Mouse (Mus musculus) forebrain, embryonic 16.5 days (tissue): ENCODE results near the gene Gcc2. TPM values are rescaled to one million over a fixed set of nuclear protein-coding genes. Genes with fewer than 3 reads are reported as not detected.
"Not testable (repeated sequence)": the region's sequence is repeated elsewhere in the genome, so short reads cannot be mapped to it uniquely, and the experiment has no call there.

Experiments
- ATAC-seq: fragments of 200-750 bp; cut with Nextera tagmentation; 2 replicates; pipeline ENCODE4 v1.8.0; 2017; ENCODE audit warnings: mild to moderate bottlenecking, moderate library complexity
- H3K27ac ChIP-seq: fragments of 300-500 bp; sonication (generic); 2 replicates; pipeline ENCODE4 v1.5.1; 2014; ENCODE audit warnings: low read length, control low read depth
- H3K27me3 ChIP-seq: fragments of 300-500 bp; sonication (generic); replicated peaks from 2 replicates; pipeline ENCODE4 v1.6.1; 2014; ENCODE audit warnings: low read length; ENCODE audit not compliant: control insufficient read depth, insufficient read depth
- H3K36me3 ChIP-seq: fragments of 300-500 bp; sonication (generic); 2 replicates; pipeline ENCODE4 v1.6.1; 2014; ENCODE audit not compliant: control insufficient read depth, insufficient read depth
- H3K4me1 ChIP-seq: fragments of 300-500 bp; sonication (generic); replicated peaks from 2 replicates; pipeline ENCODE4 v1.6.1; 2014; ENCODE audit warnings: low read length; ENCODE audit not compliant: control insufficient read depth, insufficient read depth
- H3K4me2 ChIP-seq: fragments of 300-500 bp; sonication (generic); 2 replicates; pipeline ENCODE4 v1.6.1; 2014; ENCODE audit warnings: mild to moderate bottlenecking, low read length, control low read depth
- H3K4me3 ChIP-seq: fragments of 300-500 bp; sonication (generic); replicated peaks from 2 replicates; pipeline ENCODE4 v1.5.1; 2014; ENCODE audit warnings: mild to moderate bottlenecking, low read length, control low read depth
- H3K9ac ChIP-seq: fragments of 300-500 bp; sonication (generic); replicated peaks from 2 replicates; pipeline ENCODE4 v1.6.1; 2014; ENCODE audit warnings: low read depth, low read length, control low read depth
- H3K9me3 ChIP-seq: fragments of 300-500 bp; sonication (generic); 2 replicates; pipeline ENCODE4 v1.6.1; 2016; ENCODE audit warnings: low read length; ENCODE audit not compliant: control insufficient read depth
- WGBS: fragments of 180-500 bp; shearing (Covaris S2); extraction: QIAGEN DNeasy Blood & Tissue Kit; methylation state at CpG from one replicate; pipeline ENCODE4 v1.1.7; 2014; 5-methylcytosine and 5-hydroxymethylcytosine counted together
- polyA plus RNA-seq: library from polyadenylated mRNA; unstranded; fragments of >200 nt; fragmentation: Nextera tagmentation; extraction: Ambion mirVana; gene quantifications from 2 replicates; pipeline ENCODE4 v1.2.1, GENCODE M21; 2015

Gene Gcc2
- polyA plus RNA-seq, 1 experiment from 2014 or later = 71.7 TPM

GRCm38 (mm10) chr10:58331741-58332140 is 76.4 kb downstream of the Gcc2 start:
- Histone ChIP-seq H3K9me3 (no peaks in the 10 kb centered on the region), H3K4me3 (no peak overlapping the region), H3K9ac (no peak overlapping the region), H3K4me2 (no peak overlapping the region), H3K27ac (no peak overlapping the region), H3K4me1 (no peaks in the 10 kb centered on the region), H3K27me3 (no peaks in the 10 kb centered on the region), H3K36me3 (no peaks in the 10 kb centered on the region)
- no peak for ATAC-seq

GRCm38 (mm10) chr10:58333414-58333813 is 78.1 kb downstream of the Gcc2 start:
- no peak for ATAC-seq
- no peaks in the 10 kb centered on the region for H3K27me3 ChIP-seq
- H3K9me3 ChIP-seq = no peaks in the 10 kb centered on the region
- H3K4me1 ChIP-seq = peaks cover 2% of the 10 kb centered on the region; the same call in 1 of the 2 replicates
- no peak overlapping the region for H3K4me2 ChIP-seq
- H3K27ac ChIP-seq = no peak overlapping the region
- WGBS = 93% methylated on average over 5 of the region's 5 CpGs
- H3K36me3 ChIP-seq = no peaks in the 10 kb centered on the region
- H3K4me3 ChIP-seq = no peak overlapping the region
- no peak overlapping the region for H3K9ac ChIP-seq

GRCm38 (mm10) chr10:58336156-58336555 is 80.9 kb downstream of the Gcc2 start:
- H3K4me3 ChIP-seq = no peak overlapping the region
- no peaks in the 10 kb centered on the region for H3K27me3 ChIP-seq
- no peak overlapping the region for H3K27ac ChIP-seq
- H3K36me3 ChIP-seq = no peaks in the 10 kb centered on the region
- 94% methylated on average over 1 of the region's 1 CpGs for WGBS
- no peaks in the 10 kb centered on the region for H3K9me3 ChIP-seq
- H3K9ac ChIP-seq = no peak overlapping the region
- ATAC-seq = no peak
- no peak overlapping the region for H3K4me2 ChIP-seq
- H3K4me1 ChIP-seq = peaks cover 2% of the 10 kb centered on the region; the same call in 1 of the 2 replicates

GRCm38 (mm10) chr10:58337091-58337490 is 81.8 kb downstream of the Gcc2 start:
- H3K27ac ChIP-seq, H3K36me3 ChIP-seq, H3K9me3 ChIP-seq, H3K27me3 ChIP-seq, H3K4me1 ChIP-seq, H3K4me2 ChIP-seq, ATAC-seq, H3K4me3 ChIP-seq, H3K9ac ChIP-seq: not testable (repeated sequence)
- WGBS = 90% methylated on average over 4 of the region's 4 CpGs

- Histone ChIP-seq H3K27ac (no peak overlapping the region), H3K27me3 (no peaks in the 10 kb centered on the region), H3K36me3 (no peaks in the 10 kb centered on the region), H3K9me3 (no peaks in the 10 kb centered on the region), H3K4me1 (peaks cover 2% of the 10 kb centered on the region; the same call in 1 of the 2 replicates), H3K4me3 (no peak overlapping the region), H3K9ac (no peak overlapping the region), H3K4me2 (no peak overlapping the region)
- 67% methylated on average over 1 of the region's 1 CpGs for WGBS
- no peak for ATAC-seq
Observed at GRCm38 (mm10) chr10:58338590-58338989, 83.3 kb downstream of the Gcc2 start.

- no peak overlapping the region for H3K4me3 ChIP-seq
- no peak overlapping the region for H3K4me2 ChIP-seq
- no peaks in the 10 kb centered on the region for H3K27me3 ChIP-seq
- H3K9me3 ChIP-seq = 0 out of 2 replicates have a peak, but pooled peaks cover 4% of the 10 kb centered on the region
- H3K4me1 ChIP-seq = peaks cover 2% of the 10 kb centered on the region; the same call in 1 of the 2 replicates
- ATAC-seq = no peak
- H3K36me3 ChIP-seq = no peaks in the 10 kb centered on the region
- no peak overlapping the region for H3K9ac ChIP-seq
- 90% methylated on average over 2 of the region's 2 CpGs for WGBS
- no peak overlapping the region for H3K27ac ChIP-seq
Observed at GRCm38 (mm10) chr10:58341685-58342084, 86.4 kb downstream of the Gcc2 start.

GRCm38 (mm10) chr10:58342199-58342598 is 86.9 kb downstream of the Gcc2 start:
- WGBS = 85% methylated on average over 2 of the region's 2 CpGs

GRCm38 (mm10) chr10:58343552-58343951 is 88.3 kb downstream of the Gcc2 start:
- Histone ChIP-seq H3K4me1 (no peaks in the 10 kb centered on the region), H3K27ac (no peak overlapping the region), H3K4me3 (no peak overlapping the region), H3K9me3 (0 out of 2 replicates have a peak, but pooled peaks cover 4% of the 10 kb centered on the region), H3K4me2 (no peak overlapping the region), H3K36me3 (no peaks in the 10 kb centered on the region), H3K9ac (no peak overlapping the region), H3K27me3 (no peaks in the 10 kb centered on the region)
- 94% methylated on average over 3 of the region's 3 CpGs for WGBS
- ATAC-seq = no peak

More at GRCm38 (mm10) chr10:58342199-58342598, 86.9 kb downstream of the Gcc2 start:
- no peak for ATAC-seq
- H3K4me2 ChIP-seq = no peak overlapping the region
- H3K4me1 ChIP-seq = peaks cover 2% of the 10 kb centered on the region; the same call in 1 of the 2 replicates
- no peaks in the 10 kb centered on the region for H3K27me3 ChIP-seq
- no peak overlapping the region for H3K4me3 ChIP-seq
- 0 out of 2 replicates have a peak, but pooled peaks cover 4% of the 10 kb centered on the region for H3K9me3 ChIP-seq
- no peaks in the 10 kb centered on the region for H3K36me3 ChIP-seq
- H3K27ac ChIP-seq = no peak overlapping the region
- no peak overlapping the region for H3K9ac ChIP-seq

- Histone ChIP-seq H3K27ac (no peak overlapping the region), H3K27me3 (no peaks in the 10 kb centered on the region), H3K9ac (no peak overlapping the region), H3K36me3 (no peaks in the 10 kb centered on the region), H3K9me3 (no peaks in the 10 kb centered on the region), H3K4me1 (peaks cover 6% of the 10 kb centered on the region), H3K4me2 (no peak overlapping the region), H3K4me3 (no peak overlapping the region)
- no peak for ATAC-seq
- 90% methylated on average over 3 of the region's 3 CpGs for WGBS
Observed at GRCm38 (mm10) chr10:58350600-58350999, 95.3 kb downstream of the Gcc2 start.

GRCm38 (mm10) chr10:58351670-58352069 is 96.4 kb downstream of the Gcc2 start:
- no peak for ATAC-seq
- WGBS = 98% methylated on average over 2 of the region's 2 CpGs

More at GRCm38 (mm10) chr10:58351670-58352069, 96.4 kb downstream of the Gcc2 start:
- peaks cover 6% of the 10 kb centered on the region for H3K4me1 ChIP-seq
- H3K27me3 ChIP-seq = no peaks in the 10 kb centered on the region
- H3K4me3 ChIP-seq = no peak overlapping the region
- no peaks in the 10 kb centered on the region for H3K9me3 ChIP-seq
- H3K4me2 ChIP-seq = no peak overlapping the region
- H3K36me3 ChIP-seq = no peaks in the 10 kb centered on the region
- no peak overlapping the region for H3K27ac ChIP-seq
- no peak overlapping the region for H3K9ac ChIP-seq
